Mouse (Mus musculus): ENCODE measurements at regions not wholly inside any gene's neighbourhood (a gene's known extent, or its start where the extent isn't known, plus 50 kb on each side); places are given as distances from the start of the nearest gene placed in this dataset. TPM values are rescaled to one million over a fixed set of nuclear protein-coding genes. Genes with fewer than 3 reads are reported as not detected.

DNA sequence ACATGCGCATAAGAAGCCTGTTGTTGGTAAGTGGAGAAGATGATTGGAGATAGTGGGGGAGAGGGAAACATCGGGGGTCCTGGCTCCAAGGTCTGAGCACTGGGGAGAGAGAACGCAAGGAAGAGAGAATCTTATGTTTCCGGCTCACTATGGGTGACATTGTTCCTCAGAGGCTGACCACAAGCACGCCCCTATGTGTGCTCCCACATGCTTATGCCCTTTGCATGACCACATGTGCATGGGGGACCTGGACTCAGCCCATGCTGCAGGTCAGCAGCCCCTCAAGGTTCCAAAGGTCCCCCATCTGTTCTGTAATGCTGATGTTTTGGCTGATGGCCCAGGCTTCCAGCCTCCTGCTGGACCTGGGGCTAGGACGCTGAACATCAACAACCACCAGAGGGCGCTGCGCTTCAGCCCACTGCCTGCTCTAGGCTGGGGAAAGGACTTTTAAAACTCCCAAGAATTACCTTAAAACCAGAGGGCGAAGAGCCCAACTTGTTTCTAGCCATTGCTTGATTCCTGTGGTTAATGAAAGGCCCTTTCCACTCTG, 77.0 kb upstream of the Zfp507 start:
- ATAC-seq (ENCODE audit: insufficient number of reproducible peaks, insufficient read depth, low FRiP score, low TSS enrichment) = peak; percentile 81
- Histone ChIP-seq H3K36me3 (no peaks in the 10 kb centered on the region), H3K9ac (no peak overlapping the region), H3K4me1 (no peaks in the 10 kb centered on the region), H3K4me2 (replicated peaks) (no peak overlapping the region), H3K27me3 (no peaks in the 10 kb centered on the region), H3K27ac (no peak overlapping the region), H3K4me3 (no peak overlapping the region), H3K9me3 (no peaks in the 10 kb centered on the region)
- WGBS = 48% methylated on average over 9 of the region's 9 CpGs

DNA sequence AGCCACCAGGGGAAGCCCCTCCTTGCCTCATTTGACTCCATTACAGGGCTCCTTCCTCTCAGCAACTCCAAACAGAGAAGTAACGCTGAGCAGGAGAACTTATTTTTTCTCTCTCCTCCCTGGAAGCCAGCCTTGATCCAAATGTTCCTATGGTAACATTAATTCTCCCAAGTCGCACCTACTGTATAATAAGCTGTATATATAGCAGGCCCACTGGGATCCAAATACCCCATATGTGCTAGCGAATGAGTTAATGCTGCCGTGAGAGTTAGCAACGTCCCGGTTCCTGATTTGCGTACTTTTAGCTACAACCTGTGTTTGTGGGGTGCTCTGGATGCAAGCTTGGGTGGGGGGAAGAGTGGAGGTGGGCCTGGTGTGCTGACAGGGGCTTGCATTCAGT, 75.4 kb upstream of the Zfp507 start:
- 86% methylated on average over 7 of the region's 7 CpGs for WGBS
- ATAC-seq (ENCODE audit: insufficient number of reproducible peaks, insufficient read depth, low FRiP score, low TSS enrichment) = no peak

DNA sequence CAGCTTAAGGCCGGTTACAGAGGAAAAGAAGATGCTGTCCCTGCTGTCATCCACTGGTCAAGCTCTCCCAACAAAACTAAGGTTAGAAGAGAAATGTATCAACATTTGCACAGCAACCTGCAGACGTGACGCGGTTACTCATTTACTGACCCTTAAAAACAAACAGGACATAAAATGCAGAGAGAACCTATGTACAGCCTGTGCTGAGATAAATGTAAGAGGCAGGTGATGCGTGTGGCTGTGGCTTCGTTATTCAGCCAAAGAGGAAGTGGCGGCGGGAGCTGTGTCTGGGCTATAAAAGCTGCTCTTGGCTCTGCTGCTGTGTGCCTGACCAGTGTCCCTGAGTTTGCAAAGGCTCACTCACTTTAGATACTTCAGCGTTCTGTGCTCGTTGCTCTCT, 58.2 kb upstream of the Zfp507 start:
- WGBS = 77% methylated on average over 10 of the region's 10 CpGs
- H3K4me2 ChIP-seq (replicated peaks) = no peak overlapping the region
- H3K36me3 ChIP-seq = no peaks in the 10 kb centered on the region
- H3K4me3 ChIP-seq = no peak overlapping the region
- H3K27me3 ChIP-seq = no peaks in the 10 kb centered on the region
- H3K27ac ChIP-seq = no peak overlapping the region
- H3K9me3 ChIP-seq = no peaks in the 10 kb centered on the region; the same call in 1 of the 2 replicates
- no peak for ATAC-seq (ENCODE audit: insufficient number of reproducible peaks, insufficient read depth, low FRiP score, low TSS enrichment)
- H3K4me1 ChIP-seq = no peaks in the 10 kb centered on the region
- H3K9ac ChIP-seq = no peak overlapping the region

More for the DNA sequence above, 75.4 kb upstream of the Zfp507 start:
- Histone ChIP-seq H3K27ac (no peak overlapping the region), H3K27me3 (no peaks in the 10 kb centered on the region), H3K36me3 (no peaks in the 10 kb centered on the region), H3K4me3 (no peak overlapping the region), H3K9me3 (0 out of 2 replicates have a peak, but pooled peaks cover 4% of the 10 kb centered on the region), H3K4me1 (no peaks in the 10 kb centered on the region), H3K9ac (no peak overlapping the region), H3K4me2 (replicated peaks) (no peak overlapping the region)

DNA sequence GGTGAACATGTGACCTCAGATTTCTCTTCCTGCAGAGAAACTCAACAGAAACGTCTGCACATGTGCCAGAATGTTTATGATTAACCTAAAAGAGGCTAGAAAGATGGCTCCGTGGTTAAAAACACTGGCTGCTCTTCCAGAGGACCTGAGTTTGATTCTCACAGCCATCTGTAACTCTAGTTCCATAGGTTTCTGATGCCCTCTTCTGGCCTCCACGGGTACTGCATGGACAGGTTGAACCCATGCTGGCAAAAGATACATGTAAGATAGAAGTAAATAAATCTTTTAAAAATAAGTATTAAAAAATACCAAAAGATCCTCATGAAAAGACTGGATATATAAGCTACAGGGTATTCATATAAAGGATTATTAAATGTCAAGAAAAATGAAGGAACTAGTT, 56.8 kb upstream of the Zfp507 start:
- no peak overlapping the region for H3K27ac ChIP-seq
- no peaks in the 10 kb centered on the region for H3K4me1 ChIP-seq
- H3K4me2 ChIP-seq (replicated peaks) = no peak overlapping the region
- ATAC-seq (ENCODE audit: insufficient number of reproducible peaks, insufficient read depth, low FRiP score, low TSS enrichment) = no peak
- no peak overlapping the region for H3K9ac ChIP-seq
- WGBS = 24% methylated on average over 3 of the region's 3 CpGs
- no peaks in the 10 kb centered on the region for H3K27me3 ChIP-seq
- H3K36me3 ChIP-seq = no peaks in the 10 kb centered on the region
- H3K9me3 ChIP-seq = no peaks in the 10 kb centered on the region; the same call in 1 of the 2 replicates
- no peak overlapping the region for H3K4me3 ChIP-seq

DNA sequence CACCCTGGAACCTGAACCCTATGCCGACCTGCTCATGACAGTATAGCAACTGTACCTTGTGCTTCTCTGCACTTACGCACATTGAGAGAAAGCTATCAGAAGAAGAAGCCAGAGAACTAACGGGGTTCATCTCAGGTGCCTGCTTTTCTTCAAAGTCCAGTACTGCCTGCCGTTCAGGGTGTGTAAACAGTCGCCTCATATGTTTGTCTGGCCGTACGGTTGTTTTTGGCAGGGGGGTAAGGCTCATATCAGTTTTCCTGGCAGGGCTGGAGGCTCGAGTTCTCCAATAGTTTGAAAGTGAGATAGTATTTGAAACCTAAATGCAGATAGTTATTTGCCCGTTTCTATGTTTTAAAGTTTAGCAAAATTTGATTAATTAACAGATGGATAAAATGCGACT, 54.9 kb upstream of the Zfp507 start:
- Histone ChIP-seq H3K9me3 (no peaks in the 10 kb centered on the region; the same call in 1 of the 2 replicates), H3K4me1 (no peaks in the 10 kb centered on the region), H3K9ac (no peak overlapping the region), H3K27ac (no peak overlapping the region), H3K4me2 (replicated peaks) (no peak overlapping the region), H3K27me3 (no peaks in the 10 kb centered on the region), H3K4me3 (no peak overlapping the region), H3K36me3 (no peaks in the 10 kb centered on the region)
- ATAC-seq (ENCODE audit: insufficient number of reproducible peaks, insufficient read depth, low FRiP score, low TSS enrichment) = no peak
- WGBS = 74% methylated on average over 10 of the region's 10 CpGs

Small RNA genes in the stretch of these regions (microRNA-seq; reads per million reads assigned to microRNA genes)
- gene Gm23292 = not detected

Measured in embryonic facial prominence, embryonic 12.5 days (tissue).